Mouse (Mus musculus) intestine, postnatal 0 days (tissue): ENCODE data around the gene Adamts2. TPM values are rescaled to one million over a fixed set of nuclear protein-coding genes. Genes with fewer than 3 reads are reported as not detected.

Experiments used
- ATAC-seq: fragments of 200-750 bp; cut with Nextera tagmentation; 2 replicates; pipeline ENCODE4 v1.8.0; 2017; ENCODE audit warnings: mild to moderate bottlenecking, moderate TSS enrichment, moderate library complexity
- H3K27ac ChIP-seq: fragments of 300-500 bp; sonication (generic); 2 replicates; pipeline ENCODE4 v1.5.1; 2014; ENCODE audit warnings: mild to moderate bottlenecking, low read depth, low read length, moderate library complexity
- H3K27me3 ChIP-seq: fragments of 300-500 bp; sonication (generic); replicated peaks from 2 replicates; pipeline ENCODE4 v1.6.1; 2014; ENCODE audit warnings: low read length, mixed read lengths; ENCODE audit not compliant: control insufficient read depth, insufficient read depth
- H3K36me3 ChIP-seq: fragments of 300-500 bp; sonication (generic); 2 replicates; pipeline ENCODE4 v1.6.1; 2014; ENCODE audit warnings: mild to moderate bottlenecking, moderate library complexity; ENCODE audit not compliant: control insufficient read depth, insufficient read depth
- H3K4me1 ChIP-seq: fragments of 300-500 bp; sonication (generic); replicated peaks from 2 replicates; pipeline ENCODE4 v1.6.1; 2014; ENCODE audit warnings: antibody characterized with exemption, low read length, mixed read lengths; ENCODE audit not compliant: control insufficient read depth, insufficient read depth
- H3K4me2 ChIP-seq: fragments of 300-500 bp; sonication (generic); replicated peaks from 2 replicates; pipeline ENCODE4 v1.6.1; 2014; ENCODE audit warnings: low read depth, mild to moderate bottlenecking, moderate library complexity
- H3K4me3 ChIP-seq: fragments of 300-500 bp; sonication (generic); 2 replicates; pipeline ENCODE4 v1.5.1; 2014; ENCODE audit warnings: low read depth, low read length
- H3K9ac ChIP-seq: fragments of 300-500 bp; sonication (generic); 2 replicates; pipeline ENCODE4 v1.6.1; 2014; ENCODE audit warnings: mild to moderate bottlenecking, low read depth, low read length
- H3K9me3 ChIP-seq: fragments of 300-500 bp; sonication (generic); 2 replicates; pipeline ENCODE4 v1.6.1; 2016; ENCODE audit warnings: mixed run types; ENCODE audit not compliant: control insufficient read depth
- CTCF ChIP-seq: sonication (generic); IDR thresholded peaks from 2 replicates; pipeline ENCODE4 v1.5.1; 2016; ENCODE audit warnings: low read depth, mild to moderate bottlenecking, control low read depth, antibody characterized with exemption, moderate library complexity
- WGBS: fragments of 180-500 bp; shearing (Covaris S2); extraction: QIAGEN DNeasy Blood & Tissue Kit; methylation state at CpG from one replicate; pipeline ENCODE4 v1.1.7; 2014; 5-methylcytosine and 5-hydroxymethylcytosine counted together
- polyA plus RNA-seq: library from polyadenylated mRNA; unstranded; fragments of >200 nt; fragmentation: Nextera tagmentation; extraction: Ambion mirVana; gene quantifications from 2 replicates; pipeline ENCODE4 v1.2.1, GENCODE M21; 2015

Adamts2 gene
- polyA plus RNA-seq, 1 experiment from 2014 or later: 4.6 TPM

DNA sequence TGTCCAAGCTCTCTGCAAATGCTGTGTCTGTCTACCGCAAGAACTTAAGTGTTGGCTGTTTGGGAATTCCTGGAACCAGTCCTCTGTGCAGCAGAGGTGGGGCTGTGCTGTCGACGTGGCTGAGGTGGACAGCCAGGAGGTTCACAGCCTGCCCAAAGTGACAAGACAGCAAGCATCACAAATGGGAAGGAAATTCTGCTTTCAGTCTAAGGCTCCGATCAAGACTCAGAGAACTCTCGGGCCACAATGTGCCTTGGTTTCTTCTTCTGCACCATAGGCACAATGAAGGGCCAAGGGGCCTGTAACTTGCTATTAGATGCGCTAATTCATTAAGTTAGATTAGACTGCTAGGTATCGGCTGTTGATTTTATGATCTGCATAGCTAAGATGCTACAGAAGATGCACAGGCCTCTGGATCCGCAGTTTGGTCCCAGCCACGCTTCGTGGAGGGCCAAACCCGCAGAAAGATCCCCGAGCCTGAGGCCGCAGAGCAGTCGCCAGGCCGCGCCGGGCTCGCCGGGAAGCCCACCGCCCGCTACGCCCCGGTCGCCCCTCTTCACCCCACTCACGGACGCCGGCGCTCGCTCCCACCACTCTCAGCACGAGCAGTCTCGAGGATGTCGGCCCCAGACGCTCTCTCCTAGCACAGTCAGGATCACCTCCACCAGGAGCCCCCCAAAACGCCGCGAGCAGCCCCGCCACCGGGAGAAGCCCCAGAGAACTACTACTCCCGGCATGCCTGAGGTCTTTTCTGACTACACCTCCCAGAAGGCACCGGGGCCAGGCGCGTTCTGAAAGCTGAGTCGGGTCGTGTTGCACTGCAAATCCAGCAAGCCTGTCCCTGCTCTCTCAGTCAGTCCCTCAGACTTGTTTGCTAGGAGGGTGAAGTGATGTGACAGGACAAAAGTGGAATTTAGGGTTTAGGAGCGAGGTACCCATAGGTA lies 225.4 kb downstream of the Adamts2 start, which contains the start of gene Zfp354c:
Gene Zfp354c, minus strand, starts transcription at position 715 of the 944 bp plus-strand sequence.
- no peak for TF ChIP-seq CTCF
- 1% methylated on average over 45 of the region's 45 CpGs for WGBS
- Histone ChIP-seq H3K9ac (peak within 1 kb of the TSS; percentile 75), H3K4me1 (no peaks in the 10 kb centered on the region), H3K9me3 (no peaks in the 10 kb centered on the region), H3K4me3 (peak within 1 kb of the TSS; percentile 89), H3K27me3 (no peaks in the 10 kb centered on the region), H3K4me2 (peak within 1 kb of the TSS; percentile 99), H3K27ac (no peak within 1 kb of the TSS), H3K36me3 (peaks cover 7% of the 10 kb centered on the region; the same call in 1 of the 2 replicates)
- peak; percentile 85 for ATAC-seq

DNA sequence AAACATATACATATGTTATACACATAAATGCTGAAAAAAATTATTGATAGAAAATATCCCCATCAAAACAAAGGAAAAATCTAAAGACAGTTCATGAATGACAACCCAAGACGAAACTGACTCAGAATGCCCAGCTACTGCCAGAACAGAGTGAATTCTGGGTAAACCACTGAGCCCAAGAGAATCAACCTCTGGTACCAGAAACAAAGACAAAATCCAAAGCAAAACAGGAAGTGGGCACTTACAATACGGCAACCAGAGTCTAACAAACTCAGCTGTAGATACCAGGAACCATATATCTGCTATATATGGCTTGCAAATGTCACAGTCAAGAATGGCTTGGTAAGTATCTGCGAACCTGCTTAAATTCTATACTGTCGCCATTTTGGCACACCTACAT lies 233.8 kb downstream of the Adamts2 start:
- Histone ChIP-seq H3K4me1 (no peaks in the 10 kb centered on the region), H3K9me3 (no peaks in the 10 kb centered on the region), H3K36me3 (no peaks in the 10 kb centered on the region), H3K27ac (no peak overlapping the region), H3K27me3 (no peaks in the 10 kb centered on the region), H3K4me2 (no peak overlapping the region), H3K4me3 (no peak overlapping the region), H3K9ac (no peak overlapping the region)
- TF ChIP-seq CTCF: no peak
- no peak for ATAC-seq
- whole genome bisulfite sequencing: 79% methylated on average over 4 of the region's 4 CpGs

- Histone ChIP-seq H3K4me3 (peak within 1 kb of the TSS; percentile 40), H3K4me2 (peak within 1 kb of the TSS; percentile 68), H3K27me3 (no peaks in the 10 kb centered on the region), H3K4me1 (no peaks in the 10 kb centered on the region), H3K36me3 (no peaks in the 10 kb centered on the region), H3K9ac (peak within 1 kb of the TSS; percentile 32), H3K27ac (no peak within 1 kb of the TSS; the same call in 1 of the 2 replicates), H3K9me3 (no peaks in the 10 kb centered on the region)
- TF ChIP-seq CTCF: no peak
- WGBS: 16% methylated on average over 22 of the region's 22 CpGs
- peak; percentile 87 for ATAC-seq
Observed at GRCm38 (mm10) chr11:50841023-50841735, 239.3 kb downstream of the Adamts2 start, which contains the start of gene Zfp879. TSS of gene Zfp879 (minus strand) at chr11:50841552.

GRCm38 (mm10) chr11:50845951-50846350 lies 244.1 kb downstream of the Adamts2 start:
- no peak for ATAC-seq
- no peak overlapping the region for H3K4me3 ChIP-seq
- WGBS: 88% methylated on average over 3 of the region's 3 CpGs
- H3K4me2 ChIP-seq: no peak overlapping the region
- H3K4me1 ChIP-seq: no peaks in the 10 kb centered on the region
- H3K36me3 ChIP-seq: no peaks in the 10 kb centered on the region
- no peak overlapping the region for H3K27ac ChIP-seq
- no peak overlapping the region for H3K9ac ChIP-seq
- peaks cover 34% of the 10 kb centered on the region for H3K27me3 ChIP-seq
- TF ChIP-seq CTCF: no peak
- H3K9me3 ChIP-seq: no peaks in the 10 kb centered on the region

GRCm38 (mm10) chr11:50847047-50847446 lies 245.2 kb downstream of the Adamts2 start:
- Histone ChIP-seq H3K36me3 (no peaks in the 10 kb centered on the region), H3K9ac (no peak overlapping the region), H3K4me1 (no peaks in the 10 kb centered on the region), H3K4me3 (no peak overlapping the region), H3K4me2 (no peak overlapping the region), H3K27ac (no peak overlapping the region), H3K27me3 (peaks cover 45% of the 10 kb centered on the region), H3K9me3 (no peaks in the 10 kb centered on the region)
- 70% methylated on average over 5 of the region's 5 CpGs for WGBS
- peak; percentile 62 for TF ChIP-seq CTCF
- ATAC-seq: no peak

DNA sequence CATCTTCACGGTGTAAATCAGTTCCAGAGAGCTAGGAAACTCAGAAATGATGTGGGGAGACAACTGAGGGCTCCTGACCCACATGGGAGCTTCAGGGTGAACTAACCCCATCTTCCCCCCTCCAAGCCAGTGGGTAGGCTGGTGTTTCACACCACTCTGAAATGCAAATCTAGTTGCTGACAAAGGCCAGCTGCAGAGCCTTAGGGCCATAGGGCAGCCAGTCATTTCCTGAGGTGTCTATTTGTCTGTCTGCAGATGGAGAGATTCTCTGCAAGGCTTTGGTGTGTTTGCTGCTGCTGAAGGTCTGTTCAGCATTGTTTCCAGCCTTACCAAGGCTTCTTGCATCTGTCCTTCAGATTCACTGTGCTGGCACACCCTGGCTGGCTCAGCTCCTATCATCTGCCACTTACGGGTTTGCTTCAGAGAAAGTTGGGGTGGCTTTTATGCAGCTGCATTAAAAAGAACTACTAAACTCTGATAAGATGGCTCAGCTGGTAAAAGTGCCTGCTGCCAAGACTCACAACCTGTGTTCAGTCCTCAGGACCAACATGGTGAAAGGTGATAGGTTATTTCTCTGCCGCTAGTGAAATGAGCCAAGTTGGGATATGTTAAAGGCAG lies 246.7 kb downstream of the Adamts2 start:
- Histone ChIP-seq H3K4me3 (no peak overlapping the region), H3K27ac (no peak overlapping the region), H3K4me2 (no peak overlapping the region), H3K9me3 (no peaks in the 10 kb centered on the region), H3K27me3 (peaks cover 54% of the 10 kb centered on the region), H3K9ac (no peak overlapping the region), H3K36me3 (no peaks in the 10 kb centered on the region), H3K4me1 (no peaks in the 10 kb centered on the region)
- 30% methylated on average over 3 of the region's 3 CpGs for WGBS
- TF ChIP-seq CTCF: no peak
- no peak for ATAC-seq
